Mouse (Mus musculus) erythroblast, adult 5-6 weeks (primary cell): Measurements from ENCODE around the gene Hook2. TPM values are rescaled to one million over a fixed set of nuclear protein-coding genes. Genes with fewer than 3 reads are reported as not detected.

Experiments
- ATAC-seq: replicated peaks from 2 replicates; pipeline ENCODE4 v1.8.0; 2016; ENCODE audit warnings: moderate number of reproducible peaks, mild to moderate bottlenecking, moderate TSS enrichment, inconsistent platforms; ENCODE audit not compliant: poor library complexity, low FRiP score, severe bottlenecking
- total RNA-seq, 2 experiments: library from RNA; stranded (forward) in 1 of 2; stranded (reverse) in 1 of 2; fragments of 150-400 nt in 1 of 2; fragments of 200-764, 138-1000 nt in 1 of 2; gene quantifications; 2 replicates each; pipeline versions ENCODE4 v1.2.3 to v1.2.4; 2015 to 2017; ENCODE audit warnings: low replicate concordance in 2 of 2

Hook2 gene
- total RNA-seq, 2 experiments from 2014 or later, result 1.6 to 5.0 TPM

DNA sequence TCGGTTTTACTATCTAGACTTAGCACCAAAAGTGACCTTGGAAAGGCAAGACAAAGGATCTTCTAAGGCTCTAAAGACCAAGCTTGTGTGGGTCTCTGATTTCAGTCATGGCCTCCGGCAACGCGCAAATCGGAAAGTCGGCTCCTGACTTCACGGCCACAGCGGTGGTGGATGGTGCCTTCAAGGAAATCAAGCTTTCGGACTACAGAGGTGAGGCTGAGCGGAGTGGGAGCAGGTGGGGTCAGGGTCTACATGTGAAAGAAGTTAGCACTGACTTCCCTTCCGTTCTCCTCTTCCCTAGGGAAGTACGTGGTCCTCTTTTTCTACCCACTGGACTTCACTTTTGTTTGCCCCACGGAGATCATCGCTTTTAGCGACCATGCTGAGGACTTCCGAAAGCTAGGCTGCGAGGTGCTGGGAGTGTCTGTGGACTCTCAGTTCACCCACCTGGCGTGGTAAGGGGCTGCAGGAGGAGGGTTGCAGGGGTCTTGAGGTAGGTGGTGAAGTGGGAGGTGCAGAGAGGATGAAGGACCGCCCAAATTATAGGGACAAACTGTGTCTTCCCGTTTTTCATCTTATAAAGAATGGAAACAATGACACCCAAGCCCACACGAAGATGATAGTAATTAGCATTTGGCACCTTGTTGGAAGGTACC lies 20.1 kb upstream of the Hook2 start:
- no peak for ATAC-seq

DNA sequence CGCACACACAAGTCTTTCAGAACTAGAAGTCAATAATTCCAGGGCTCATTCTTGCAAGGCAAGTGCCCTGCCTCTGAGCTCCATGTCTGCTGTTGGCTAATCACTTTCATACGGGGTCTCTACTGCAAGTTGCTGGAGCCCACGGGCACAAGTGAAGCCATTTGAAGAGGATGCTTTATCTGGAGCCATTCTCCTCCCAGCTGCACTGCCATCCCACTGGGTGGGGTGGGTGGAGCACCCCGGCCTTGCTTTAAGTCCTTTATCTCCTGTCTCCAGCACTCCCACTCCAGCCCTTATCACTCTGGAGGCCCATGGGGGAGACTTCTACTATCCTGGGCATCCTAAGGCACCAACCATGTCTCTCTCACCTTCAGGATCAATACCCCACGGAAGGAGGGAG lies 19.5 kb upstream of the Hook2 start:
- ATAC-seq, result peak; percentile 60

DNA sequence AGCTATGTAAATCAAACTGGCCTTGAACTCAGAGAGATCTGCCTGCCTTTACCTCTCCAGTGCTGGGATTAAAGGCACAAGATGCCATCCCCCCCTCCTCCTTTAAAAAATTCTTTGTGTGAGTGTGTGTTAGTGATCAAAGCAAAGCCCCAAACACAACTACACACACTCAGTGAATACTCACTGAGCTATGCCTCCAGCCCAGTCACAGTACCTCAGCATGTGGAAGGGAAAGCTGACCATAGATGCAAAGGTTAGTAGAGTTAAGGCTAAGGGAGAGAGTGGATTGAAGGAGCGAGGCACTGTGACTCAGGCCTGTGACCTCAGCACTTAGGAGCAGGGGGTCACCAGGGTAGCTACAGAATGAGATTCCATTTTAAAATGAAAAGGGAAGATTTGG lies 17.3 kb upstream of the Hook2 start:
- ATAC-seq, result no peak

DNA sequence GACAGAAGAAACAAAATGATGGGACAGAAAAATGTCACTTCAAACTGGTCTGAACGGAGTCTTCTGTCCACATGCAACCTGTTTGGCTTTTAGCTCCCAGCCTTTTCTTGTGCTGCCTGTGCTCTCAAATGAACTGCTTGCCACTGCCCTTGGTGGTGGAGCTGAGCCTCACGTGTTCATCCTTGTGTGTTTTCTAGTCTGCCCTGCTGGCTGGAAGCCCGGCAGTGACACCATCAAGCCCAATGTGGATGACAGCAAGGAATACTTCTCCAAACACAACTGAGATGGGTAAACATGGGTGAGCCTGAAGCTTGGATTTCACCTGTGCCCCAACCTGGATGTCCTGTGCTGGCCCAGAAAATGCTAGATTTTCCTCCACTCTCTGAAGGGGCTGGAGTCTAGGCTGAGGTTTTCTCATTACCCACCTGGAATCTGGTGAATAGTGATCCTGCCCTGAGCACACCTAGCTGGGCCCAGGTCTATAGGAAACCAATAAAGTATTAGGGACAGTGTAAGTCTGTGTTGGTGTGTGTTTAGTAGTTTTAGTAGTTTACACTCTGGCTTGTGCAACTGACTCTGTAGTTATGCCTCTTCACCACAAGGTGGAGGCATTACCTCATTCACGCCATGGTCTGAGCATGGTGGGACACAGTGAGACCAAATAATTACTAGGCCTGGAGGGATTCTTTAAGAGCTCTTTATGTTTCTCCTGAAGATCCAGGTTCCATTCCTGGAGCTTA lies 16.4 kb upstream of the Hook2 start:
- ATAC-seq, result 0 out of 2 replicates have a peak, but pooled peaks have one; percentile 18

DNA sequence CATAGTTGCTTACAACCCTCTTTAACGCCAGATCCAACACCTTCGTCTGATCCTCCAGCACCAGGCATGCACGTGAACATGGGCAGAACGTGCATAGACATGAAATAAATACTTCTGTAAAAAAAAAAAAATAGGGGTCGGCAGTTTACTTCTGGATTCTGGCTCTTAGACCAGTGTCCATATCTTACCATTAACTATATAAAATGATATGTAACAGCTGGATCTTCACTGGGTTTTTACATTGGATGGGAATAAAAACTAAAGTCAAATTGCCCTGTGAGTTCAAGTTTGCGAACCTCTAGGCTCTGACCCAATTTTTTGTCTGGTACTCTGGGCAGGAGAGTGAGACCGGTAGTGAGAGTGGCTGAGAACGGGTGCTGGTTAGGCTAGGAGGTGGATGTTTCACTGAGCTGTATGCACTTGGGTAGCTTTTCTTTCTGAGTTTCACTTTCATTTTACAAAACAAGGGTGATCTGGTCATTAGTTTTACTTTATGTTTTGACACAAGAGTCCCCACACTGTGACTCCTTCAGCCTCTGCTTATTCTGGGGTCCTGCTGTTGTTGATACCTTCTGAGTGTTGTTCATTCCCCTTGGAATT lies 15.8 kb upstream of the Hook2 start:
- no peak for ATAC-seq

DNA sequence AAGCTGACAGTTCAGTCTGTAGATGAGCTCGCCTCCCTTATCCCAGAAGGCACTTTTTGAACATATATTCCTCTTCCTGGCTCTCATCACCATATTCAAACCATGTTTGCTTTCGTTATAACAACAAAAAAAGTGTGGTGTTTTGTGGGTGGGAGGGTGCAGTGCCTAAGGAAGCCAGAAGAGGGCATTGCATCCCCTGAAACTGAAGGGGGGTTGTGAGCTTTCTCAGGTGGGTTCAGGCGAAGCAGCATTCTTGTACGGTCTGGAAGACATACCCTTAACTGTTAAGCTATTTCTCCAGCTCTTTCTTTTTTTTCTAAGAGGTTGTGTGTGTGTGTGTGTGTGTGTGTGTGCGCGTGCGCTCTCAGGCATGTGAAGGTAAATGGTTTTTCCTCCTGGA lies 15.0 kb upstream of the Hook2 start:
- ATAC-seq, result no peak

DNA sequence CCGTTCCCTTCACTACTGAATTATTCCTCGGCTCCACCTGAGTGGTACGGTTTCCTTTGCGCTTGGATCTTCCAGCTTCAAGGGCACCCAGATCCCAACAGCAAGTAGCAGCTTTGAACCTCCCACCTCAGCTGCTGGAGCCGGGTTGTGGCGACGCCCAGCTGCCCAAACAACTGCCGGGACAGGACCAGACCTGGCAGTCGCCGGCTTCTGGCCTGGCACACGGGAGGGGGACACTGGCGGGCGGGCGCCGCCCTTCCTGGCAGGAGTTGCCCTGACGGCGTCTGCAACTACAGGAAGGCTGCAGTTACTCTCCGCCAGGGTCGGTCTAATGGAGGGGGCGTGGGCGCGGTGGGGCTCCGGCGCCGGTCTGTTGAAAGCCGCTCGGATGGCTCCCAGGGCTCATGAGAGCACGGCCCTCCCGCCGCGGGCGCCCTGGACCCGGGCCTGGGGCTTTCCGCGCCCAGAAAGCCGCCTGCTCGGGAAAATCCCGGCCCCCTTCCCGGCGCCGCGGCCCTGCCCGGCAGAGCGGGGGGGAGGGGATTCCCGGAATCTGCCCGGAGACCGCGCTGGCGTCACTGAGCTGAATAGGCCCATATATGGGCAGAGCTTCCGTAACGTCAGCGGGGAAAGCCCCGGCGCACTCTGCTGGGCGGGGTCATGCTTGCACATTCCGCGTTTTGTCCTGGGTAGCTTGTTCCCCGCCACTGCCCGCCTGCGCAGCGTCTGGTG lies 14.2 kb upstream of the Hook2 start:
- ATAC-seq, result peak; percentile 61

DNA sequence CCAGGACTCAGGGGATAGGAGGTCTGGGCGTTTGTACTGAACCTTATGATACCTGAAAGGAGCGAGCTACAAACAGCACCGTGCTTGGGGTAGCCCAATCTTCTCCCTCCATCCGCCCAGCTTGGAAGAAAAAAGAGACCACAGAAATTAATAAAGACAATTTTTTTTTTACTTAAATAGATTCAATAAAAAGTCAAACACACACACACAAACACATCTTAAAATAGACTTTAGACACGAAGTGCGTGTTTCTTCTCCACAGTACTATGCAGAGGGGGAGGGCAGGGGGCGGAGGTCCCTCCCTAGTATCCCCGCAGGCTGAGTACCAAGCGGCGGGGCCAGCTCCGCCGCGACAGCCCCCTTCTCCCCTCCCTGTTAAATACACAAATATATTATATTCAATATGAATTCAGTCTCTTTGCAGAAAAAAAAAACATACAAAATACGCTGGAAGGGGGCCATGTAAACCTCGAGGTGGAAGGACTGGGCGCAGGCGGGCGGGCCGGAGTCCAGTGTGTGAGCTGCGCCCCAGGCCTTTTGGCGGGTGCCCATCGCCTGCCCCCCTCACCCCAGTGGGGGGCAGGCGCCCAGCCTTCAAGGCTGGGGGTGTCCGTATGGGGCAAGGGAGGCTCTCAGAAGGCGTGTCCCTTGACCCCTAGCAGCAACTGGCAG lies 13.5 kb upstream of the Hook2 start:
- ATAC-seq, result no peak

DNA sequence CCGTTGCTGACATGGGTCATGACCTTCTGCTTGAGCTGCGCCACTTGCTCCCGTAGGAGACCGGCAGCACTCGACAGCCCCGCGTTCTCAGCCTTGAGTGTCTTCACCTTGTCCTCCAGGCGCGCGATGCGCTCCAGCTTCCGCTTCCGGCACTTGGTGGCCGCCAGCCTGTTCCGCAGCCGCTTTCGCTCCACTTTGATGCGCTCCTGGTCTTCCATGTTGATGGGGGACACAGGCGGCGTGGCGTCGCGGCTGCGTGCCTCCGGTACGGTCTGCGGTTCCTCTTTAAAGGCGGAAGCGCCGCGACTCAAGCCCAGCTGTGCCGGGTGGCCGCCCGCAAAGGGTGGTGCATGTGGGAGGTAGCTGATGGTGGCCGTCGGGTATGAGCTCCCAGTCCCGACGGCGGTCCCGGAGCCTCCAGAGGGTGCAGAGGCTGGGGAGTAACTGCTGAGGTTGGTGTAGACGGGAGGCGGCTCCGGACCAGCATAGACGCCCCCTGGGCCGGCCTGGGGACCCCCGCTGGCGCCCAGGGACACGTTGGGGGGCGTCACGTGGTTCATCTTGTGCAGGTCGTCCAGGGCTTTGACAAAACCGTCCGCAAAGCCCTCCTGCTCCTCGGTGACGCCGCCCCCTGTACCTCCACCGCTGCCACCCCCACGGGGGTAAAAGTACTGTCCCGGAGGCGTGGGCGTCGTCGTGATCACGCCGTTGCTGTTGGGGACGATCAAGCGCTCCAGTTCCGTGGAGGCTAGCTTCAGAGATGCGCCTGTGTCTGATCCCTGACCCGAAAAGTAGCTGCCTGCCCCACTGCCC lies 12.8 kb upstream of the Hook2 start:
- ATAC-seq, result no peak

DNA sequence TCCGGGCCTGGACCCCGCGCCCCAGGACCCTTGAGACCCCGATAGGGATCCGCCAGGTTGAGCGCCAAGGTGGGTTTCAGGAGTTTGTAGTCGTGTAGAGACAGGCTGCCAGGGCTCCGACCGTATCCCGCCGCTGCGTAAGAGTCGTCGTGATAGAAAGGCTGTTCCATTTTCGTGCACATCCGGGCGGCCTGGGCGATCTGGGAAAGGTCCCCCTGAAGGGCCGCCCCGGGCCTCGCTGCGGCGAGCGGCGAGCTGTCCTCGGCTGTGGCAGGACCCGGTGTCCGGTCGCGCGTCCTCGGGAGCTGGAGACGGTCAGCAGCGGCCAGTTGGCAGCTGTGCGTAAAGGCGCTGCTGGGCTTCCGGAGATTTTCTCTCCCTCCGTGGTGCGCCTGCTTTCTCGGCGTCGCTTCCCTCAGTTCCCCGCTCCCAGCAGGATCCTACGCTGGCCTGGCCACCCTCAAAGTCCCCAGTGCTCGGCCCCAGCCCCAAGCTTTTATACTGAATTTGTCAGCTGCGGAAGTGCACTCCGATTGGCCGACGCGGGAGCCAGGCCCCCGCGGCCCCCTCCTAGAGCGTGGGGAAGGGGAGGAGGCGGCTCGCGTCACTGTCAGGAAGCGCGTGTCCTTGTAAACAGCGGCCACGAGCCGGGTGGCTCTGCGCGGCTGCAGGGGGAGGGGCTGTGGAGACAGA lies 12.0 kb upstream of the Hook2 start, which contains the start of gene Junb:
Gene Junb (minus strand): TSS at position 471 of the 693 bp plus-strand sequence.
- no peak for ATAC-seq

DNA sequence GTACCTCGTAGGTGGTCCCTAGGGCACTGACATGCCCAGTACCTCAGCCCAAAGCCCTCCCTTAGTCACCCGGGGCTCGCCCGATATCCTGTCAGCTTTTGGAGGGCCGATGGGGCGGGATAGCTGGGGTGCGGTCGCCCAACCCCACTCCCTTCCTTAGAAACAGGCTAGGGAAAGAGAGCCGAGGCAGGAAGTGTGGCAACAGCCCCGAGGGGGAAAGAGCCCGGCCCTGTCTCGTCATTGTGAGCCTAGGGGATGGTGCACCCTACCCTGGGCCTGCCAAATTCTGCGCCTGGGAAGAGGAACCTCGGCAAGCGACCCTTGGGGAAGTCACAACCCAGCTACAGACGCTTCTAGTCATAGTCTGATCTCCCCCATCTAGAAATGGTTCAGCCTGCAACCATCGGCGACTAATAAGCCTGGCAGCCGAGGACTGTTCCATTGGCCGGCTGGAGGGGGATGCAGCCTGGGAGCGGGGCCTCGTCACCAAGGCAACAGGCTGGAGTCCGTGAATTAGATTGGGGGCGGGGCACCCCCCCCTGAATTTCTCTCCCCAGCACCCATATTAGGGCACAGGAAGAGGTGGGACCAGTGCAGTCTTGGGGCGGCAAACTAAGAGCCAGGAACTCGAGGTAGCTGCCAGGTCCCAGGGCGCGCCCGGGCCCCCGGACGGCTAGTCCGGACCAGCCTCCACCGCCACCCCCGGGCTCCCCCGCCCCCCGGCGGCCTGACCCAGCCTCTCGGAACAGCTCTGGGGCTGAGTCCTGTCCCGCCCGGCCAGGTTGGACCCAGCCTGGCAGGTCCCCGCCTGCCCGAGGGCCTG lies 10.6 kb upstream of the Hook2 start:
- ATAC-seq, result peak; percentile 62

DNA sequence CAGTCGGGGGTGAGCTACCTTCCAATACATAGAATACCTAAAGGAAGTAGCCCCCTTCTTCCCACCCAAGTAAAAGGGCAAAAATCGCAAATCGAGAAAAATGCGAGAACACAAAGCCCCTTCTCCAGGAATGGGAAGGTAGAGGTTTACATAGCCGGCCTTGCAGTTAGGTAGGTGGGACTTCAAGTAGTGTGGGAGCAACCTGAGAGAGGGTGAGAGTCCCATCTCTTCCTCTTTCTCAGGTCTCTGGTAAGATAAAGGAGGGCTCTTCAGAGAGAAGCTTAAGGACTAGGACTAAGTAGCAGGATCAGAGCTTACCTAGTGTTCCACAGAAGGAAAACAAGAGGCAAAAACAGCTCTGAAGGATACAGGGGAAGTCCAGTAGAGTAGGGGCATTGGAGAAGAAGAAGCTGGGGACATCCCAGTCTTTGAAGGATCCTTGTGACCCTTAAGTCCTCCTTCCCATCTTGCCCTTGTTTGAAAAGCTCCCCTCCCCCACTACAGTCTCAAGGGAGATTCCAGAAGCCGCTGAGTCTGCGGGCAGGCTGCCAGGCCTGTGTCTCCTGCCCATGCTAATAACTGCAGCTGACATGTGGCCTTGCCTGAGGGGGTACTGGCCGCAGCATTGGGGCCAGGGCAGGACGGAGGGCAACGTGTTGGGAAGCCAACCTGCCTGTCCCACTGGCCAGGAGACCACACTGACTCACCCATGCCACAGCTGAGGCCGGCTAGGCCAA lies 9.6 kb upstream of the Hook2 start:
- no peak for ATAC-seq

DNA sequence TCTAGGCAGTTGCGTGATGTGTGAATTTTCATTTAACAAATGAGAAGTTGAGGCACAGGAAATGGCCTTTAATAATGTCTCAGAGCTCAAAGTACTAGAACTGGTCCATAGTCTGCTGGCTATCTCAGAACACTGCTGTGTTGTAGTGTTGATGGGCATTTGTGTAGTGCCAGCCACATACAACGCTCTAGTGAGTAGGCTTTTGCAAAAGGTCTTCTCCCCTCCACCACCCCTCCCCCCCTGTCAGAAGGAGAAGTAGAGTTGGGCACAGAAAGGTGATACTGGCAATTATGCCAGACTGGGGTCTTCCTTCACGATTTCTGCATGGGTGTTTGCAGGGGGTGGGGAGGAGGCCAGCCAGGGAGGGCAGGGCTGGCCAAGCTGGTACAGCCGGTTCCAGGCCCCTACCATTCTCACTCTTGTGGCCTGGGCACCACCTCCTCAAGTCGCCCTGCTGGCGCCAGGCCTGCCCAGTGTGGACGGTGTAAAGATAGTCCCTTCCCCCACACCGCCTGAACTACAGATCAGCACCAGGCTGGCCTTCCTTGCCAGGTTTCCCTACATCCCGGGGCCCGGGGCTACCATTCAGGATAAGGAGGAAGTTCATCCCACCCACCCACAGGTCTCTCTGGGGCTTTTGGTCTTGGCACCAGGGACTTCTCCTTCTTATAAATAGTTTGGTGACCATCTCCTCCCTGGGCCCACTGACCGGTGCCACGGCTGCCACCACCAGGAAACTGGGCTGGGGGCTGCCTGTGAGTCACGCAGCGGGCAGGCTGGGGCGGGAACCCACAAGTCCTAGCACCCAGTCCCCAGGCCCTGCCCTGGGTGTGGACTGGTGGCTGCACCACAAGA lies 8.5 kb upstream of the Hook2 start:
- ATAC-seq, result no peak

DNA sequence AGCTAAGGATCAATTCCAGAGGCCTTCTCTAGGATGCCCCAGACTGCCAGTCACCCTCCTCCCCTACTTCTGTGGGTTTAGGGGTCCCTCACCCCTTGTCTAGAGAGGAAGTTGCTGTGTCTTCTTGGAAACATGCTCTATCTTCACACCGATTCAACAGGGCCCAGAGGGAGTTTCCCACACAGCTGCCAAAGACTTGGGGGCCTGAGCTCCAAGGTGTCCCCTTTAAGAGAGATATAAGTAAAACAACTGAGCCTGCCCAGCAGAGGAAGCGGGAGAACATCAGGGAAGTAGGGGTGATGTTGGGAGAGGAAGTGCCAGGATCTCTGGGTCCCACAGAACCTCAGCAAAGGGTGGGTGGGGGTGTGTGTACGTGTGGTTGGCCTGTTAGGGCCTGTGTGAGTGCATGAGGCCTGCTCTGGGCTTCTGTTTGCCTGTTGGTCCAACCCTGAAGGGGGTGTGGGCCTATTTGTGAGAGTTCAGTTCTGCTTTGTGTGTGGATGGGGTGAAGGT lies 7.8 kb upstream of the Hook2 start:
- ATAC-seq, result no peak

DNA sequence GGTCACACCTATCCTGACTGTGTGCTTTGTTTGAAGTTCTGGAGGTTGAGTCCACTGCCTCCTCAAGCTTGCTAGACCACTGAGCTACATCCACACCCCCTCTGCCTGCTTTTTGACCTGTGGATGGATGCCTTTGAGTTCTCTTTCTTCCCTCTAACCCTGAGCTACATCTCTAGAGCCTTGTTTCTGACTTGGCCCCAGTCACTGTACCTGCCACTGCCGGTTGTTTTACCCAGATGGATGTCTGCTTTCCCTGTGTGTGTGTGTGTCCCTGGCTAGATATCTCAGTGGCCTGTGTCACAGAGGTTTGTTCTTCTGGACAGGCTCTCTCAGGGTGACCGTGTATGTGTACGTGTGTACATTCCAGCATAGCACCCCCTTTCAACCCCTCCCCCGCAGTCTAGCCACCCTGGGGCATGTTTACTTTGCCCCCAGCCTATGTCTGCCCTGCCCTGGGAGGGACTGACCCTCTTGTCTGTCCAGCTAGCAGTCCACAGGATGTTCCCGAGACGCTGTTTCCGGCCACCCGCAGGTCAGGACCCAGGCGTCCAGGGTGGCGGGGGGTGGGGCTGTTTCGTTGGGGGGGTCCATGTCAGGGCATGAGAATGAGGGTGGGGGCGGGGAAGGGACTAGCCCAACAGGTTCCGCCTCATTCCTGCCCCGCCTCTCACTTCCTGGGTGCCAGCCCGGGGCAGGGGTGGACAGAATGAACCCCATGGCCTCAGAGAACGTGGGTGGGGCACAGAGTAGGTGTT lies 5.9 kb upstream of the Hook2 start:
- no peak for ATAC-seq
